Mouse (Mus musculus) liver, embryonic 12.5 days (tissue): ENCODE data around the gene Ak3. TPM values are rescaled to one million over a fixed set of nuclear protein-coding genes. Genes with fewer than 3 reads are reported as not detected.
"Not testable (repeated sequence)": the region's sequence is repeated elsewhere in the genome, so short reads cannot be mapped to it uniquely, and the experiment has no call there.

Source experiments
- ATAC-seq: fragments of 200-750 bp; cut with Nextera tagmentation; 2 replicates; pipeline ENCODE4 v1.8.0; 2017; ENCODE audit warnings: moderate number of reproducible peaks, mild to moderate bottlenecking, moderate library complexity
- H3K27ac ChIP-seq: fragments of 300-500 bp; sonication (generic); 2 replicates; pipeline ENCODE4 v1.5.1; 2016; ENCODE audit warnings: mild to moderate bottlenecking
- H3K27me3 ChIP-seq: fragments of 300-500 bp; sonication (generic); replicated peaks from 2 replicates; pipeline ENCODE4 v1.6.1; 2016; ENCODE audit warnings: mild to moderate bottlenecking, moderate library complexity
- H3K36me3 ChIP-seq: fragments of 300-500 bp; sonication (generic); 2 replicates; pipeline ENCODE4 v1.6.1; 2016; ENCODE audit warnings: mild to moderate bottlenecking, moderate library complexity
- H3K4me1 ChIP-seq: fragments of 300-500 bp; sonication (generic); 2 replicates; pipeline ENCODE4 v1.6.1; 2016
- H3K4me2 ChIP-seq: fragments of 300-500 bp; sonication (generic); 2 replicates; pipeline ENCODE4 v1.6.1; 2016; ENCODE audit warnings: mild to moderate bottlenecking, moderate library complexity
- H3K4me3 ChIP-seq: fragments of 300-500 bp; sonication (generic); 2 replicates; pipeline ENCODE4 v1.5.1; 2016; ENCODE audit warnings: mild to moderate bottlenecking, moderate library complexity
- H3K9ac ChIP-seq: fragments of 300-500 bp; sonication (generic); 2 replicates; pipeline ENCODE4 v1.6.1; 2016; ENCODE audit warnings: mild to moderate bottlenecking, moderate library complexity
- H3K9me3 ChIP-seq: fragments of 300-500 bp; sonication (generic); replicated peaks from 2 replicates; pipeline ENCODE4 v1.6.1; 2016; ENCODE audit warnings: mild to moderate bottlenecking, moderate library complexity
- WGBS: fragments of 180-500 bp; shearing (Covaris S2); methylation state at CpG from one replicate; pipeline ENCODE4 v1.1.7; 2016; ENCODE audit not compliant: insufficient replicate concordance; 5-methylcytosine and 5-hydroxymethylcytosine counted together
- polyA plus RNA-seq: library from polyadenylated mRNA; unstranded; fragments of >200 nt; fragmentation: Nextera tagmentation; extraction: Ambion mirVana; gene quantifications from 2 replicates; pipeline ENCODE4 v1.2.1, GENCODE M21; 2016

Gene Ak3
- polyA plus RNA-seq, 1 experiment from 2014 or later: 59.3 TPM

- Histone ChIP-seq H3K4me2 (no peak overlapping the region), H3K4me3 (no peak overlapping the region), H3K27ac (no peak overlapping the region), H3K9ac (no peak overlapping the region), H3K36me3 (peaks cover 75% of the 10 kb centered on the region), H3K4me1 (no peaks in the 10 kb centered on the region), H3K9me3 (no peaks in the 10 kb centered on the region), H3K27me3 (no peaks in the 10 kb centered on the region)
- no peak for ATAC-seq
- WGBS: 84% methylated on average over 5 of the region's 5 CpGs
These were observed 33.2 kb downstream of the Ak3 start for GRCm38 (mm10) chr19:29014466-29015055.

- H3K9ac ChIP-seq: no peak overlapping the region
- no peak overlapping the region for H3K4me3 ChIP-seq
- no peak overlapping the region for H3K27ac ChIP-seq
- H3K9me3 ChIP-seq: no peaks in the 10 kb centered on the region
- peaks cover 77% of the 10 kb centered on the region for H3K36me3 ChIP-seq
- WGBS: 80% methylated on average over 12 of the region's 12 CpGs
- no peak for ATAC-seq
- no peak overlapping the region for H3K4me2 ChIP-seq
- H3K27me3 ChIP-seq: no peaks in the 10 kb centered on the region
- H3K4me1 ChIP-seq: no peaks in the 10 kb centered on the region
These were observed 36.3 kb downstream of the Ak3 start for GRCm38 (mm10) chr19:29011355-29011990.

GRCm38 (mm10) chr19:29009046-29009445 is 38.7 kb downstream of the Ak3 start:
- Histone ChIP-seq H3K4me2 (no peak overlapping the region), H3K4me3 (no peak overlapping the region), H3K4me1 (no peaks in the 10 kb centered on the region), H3K27me3 (no peaks in the 10 kb centered on the region), H3K36me3 (peaks cover 69% of the 10 kb centered on the region), H3K9ac (no peak overlapping the region), H3K27ac (no peak overlapping the region), H3K9me3 (no peaks in the 10 kb centered on the region)
- WGBS: 94% methylated on average over 11 of the region's 11 CpGs
- ATAC-seq: no peak

- no peak overlapping the region for H3K4me2 ChIP-seq
- peaks cover 61% of the 10 kb centered on the region for H3K36me3 ChIP-seq
- H3K4me1 ChIP-seq: no peaks in the 10 kb centered on the region
- H3K9ac ChIP-seq: no peak overlapping the region
- H3K27me3 ChIP-seq: no peaks in the 10 kb centered on the region
- H3K9me3 ChIP-seq: no peaks in the 10 kb centered on the region
- no peak for ATAC-seq
- no peak overlapping the region for H3K4me3 ChIP-seq
- WGBS: 81% methylated on average over 3 of the region's 3 CpGs
- no peak overlapping the region for H3K27ac ChIP-seq
These were observed 39.6 kb downstream of the Ak3 start for GRCm38 (mm10) chr19:29008069-29008706.

- H3K27ac ChIP-seq, H3K4me1 ChIP-seq, H3K4me2 ChIP-seq, H3K9me3 ChIP-seq, H3K27me3 ChIP-seq, H3K4me3 ChIP-seq, H3K9ac ChIP-seq, ATAC-seq: not testable (repeated sequence)
- whole genome bisulfite sequencing: 93% methylated on average over 16 of the region's 16 CpGs
- peaks cover 66% of the 10 kb centered on the region for H3K36me3 ChIP-seq
These were observed 47.4 kb downstream of the Ak3 start for GRCm38 (mm10) chr19:29000321-29000720.

- ATAC-seq: no peak
- Histone ChIP-seq H3K4me1 (no peaks in the 10 kb centered on the region), H3K27ac (no peak overlapping the region), H3K9me3 (no peaks in the 10 kb centered on the region), H3K9ac (no peak overlapping the region), H3K36me3 (peaks cover 79% of the 10 kb centered on the region), H3K4me2 (no peak overlapping the region), H3K4me3 (no peak overlapping the region), H3K27me3 (no peaks in the 10 kb centered on the region)
- 78% methylated on average over 4 of the region's 4 CpGs for WGBS
These were observed 49.7 kb downstream of the Ak3 start for GRCm38 (mm10) chr19:28997976-28998630.

- Histone ChIP-seq H3K27ac (no peak overlapping the region), H3K27me3 (no peaks in the 10 kb centered on the region), H3K4me3 (no peak overlapping the region), H3K9me3 (no peaks in the 10 kb centered on the region), H3K36me3 (peaks cover 59% of the 10 kb centered on the region), H3K9ac (no peak overlapping the region), H3K4me2 (no peak overlapping the region), H3K4me1 (peaks cover 9% of the 10 kb centered on the region)
- no peak for ATAC-seq
- 58% methylated on average over 5 of the region's 5 CpGs for WGBS
These were observed 52.4 kb downstream of the Ak3 start for GRCm38 (mm10) chr19:28995366-28995765.

- H3K4me1 ChIP-seq: peaks cover 9% of the 10 kb centered on the region
- peaks cover 54% of the 10 kb centered on the region for H3K36me3 ChIP-seq
- no peak overlapping the region for H3K4me3 ChIP-seq
- ATAC-seq: no peak
- H3K27ac ChIP-seq: no peak overlapping the region
- 87% methylated on average over 7 of the region's 7 CpGs for WGBS
- H3K4me2 ChIP-seq: no peak overlapping the region
- H3K27me3 ChIP-seq: no peaks in the 10 kb centered on the region
- H3K9ac ChIP-seq: no peak overlapping the region
- no peaks in the 10 kb centered on the region for H3K9me3 ChIP-seq
These were observed 52.9 kb downstream of the Ak3 start for GRCm38 (mm10) chr19:28994870-28995269.

GRCm38 (mm10) chr19:28991391-28991790 is 56.4 kb downstream of the Ak3 start:
- Histone ChIP-seq H3K27ac (peak overlapping the region; percentile 83; the same call in 1 of the 2 replicates), H3K9ac (peak overlapping the region; percentile 95)
- 54% methylated on average over 5 of the region's 5 CpGs for WGBS

GRCm38 (mm10) chr19:28990590-28991221 is 57.1 kb downstream of the Ak3 start:
- Histone ChIP-seq H3K9me3 (no peaks in the 10 kb centered on the region), H3K27ac (peak overlapping the region; percentile 83), H3K4me2 (peak overlapping the region; percentile 93), H3K36me3 (peaks cover 30% of the 10 kb centered on the region), H3K27me3 (peaks cover 10% of the 10 kb centered on the region; the same call in 1 of the 2 replicates), H3K4me3 (peak overlapping the region; percentile 93), H3K4me1 (peaks cover 15% of the 10 kb centered on the region), H3K9ac (peak overlapping the region; percentile 95)
- ATAC-seq: peak; percentile 70
- under 1% methylated on average over 37 of the region's 41 CpGs for WGBS

More at GRCm38 (mm10) chr19:28991391-28991790, 56.4 kb downstream of the Ak3 start:
- H3K4me3 ChIP-seq: peak overlapping the region; percentile 93
- peaks cover 15% of the 10 kb centered on the region for H3K4me1 ChIP-seq
- no peak for ATAC-seq
- H3K27me3 ChIP-seq: peaks cover 9% of the 10 kb centered on the region; the same call in 1 of the 2 replicates
- peaks cover 37% of the 10 kb centered on the region for H3K36me3 ChIP-seq
- peak overlapping the region; percentile 93 for H3K4me2 ChIP-seq
- no peaks in the 10 kb centered on the region for H3K9me3 ChIP-seq

GRCm38 (mm10) chr19:28990194-28990589 is 57.6 kb downstream of the Ak3 start, which contains the start of gene Cdc37l1:
Cdc37l1 (plus strand) TSS chr19:28990352.
- H3K9ac ChIP-seq: peak within 1 kb of the TSS; percentile 95
- H3K4me1 ChIP-seq: peaks cover 15% of the 10 kb centered on the region
- H3K27ac ChIP-seq: peak within 1 kb of the TSS; percentile 83
- WGBS: under 1% methylated on average over 37 of the region's 37 CpGs
- peak within 1 kb of the TSS; percentile 93 for H3K4me3 ChIP-seq
- peak within 1 kb of the TSS; percentile 93 for H3K4me2 ChIP-seq
- no peaks in the 10 kb centered on the region for H3K9me3 ChIP-seq
- H3K27me3 ChIP-seq: peaks cover 10% of the 10 kb centered on the region; the same call in 1 of the 2 replicates
- peaks cover 25% of the 10 kb centered on the region for H3K36me3 ChIP-seq
- ATAC-seq: peak; percentile 98
